Mouse (Mus musculus): ENCODE results near the gene Manba.

Manba gene

GRCm38 (mm10) chr3:135582246-135582645, 96.8 kb downstream of the Manba start:
- DNase-seq (ENCODE audit: low spot score): no peak

DNA sequence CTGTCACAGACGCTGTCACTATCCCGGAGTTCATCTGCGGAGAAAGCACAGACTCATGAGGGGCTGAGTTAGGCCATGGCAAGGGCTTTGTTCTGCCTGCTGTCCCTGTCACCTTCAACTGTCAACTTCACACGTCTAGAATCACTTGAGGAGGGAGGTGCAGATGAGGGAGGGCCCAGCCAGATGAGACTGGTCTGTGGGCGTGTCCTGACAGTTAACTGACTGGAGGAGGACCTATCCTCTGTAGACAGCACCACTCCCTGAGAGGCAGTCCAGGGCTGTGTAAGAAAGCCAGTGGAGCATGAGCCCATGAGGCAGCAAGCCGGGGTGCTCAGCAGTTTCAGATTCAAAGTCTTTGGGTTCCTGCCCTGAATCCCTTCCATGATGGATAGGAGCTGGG, 100.1 kb downstream of the Manba start:
- DNase-seq (ENCODE audit: low spot score): no peak

GRCm38 (mm10) chr3:135586060-135586459, 100.6 kb downstream of the Manba start:
- DNase-seq (ENCODE audit: low spot score): no peak

DNA sequence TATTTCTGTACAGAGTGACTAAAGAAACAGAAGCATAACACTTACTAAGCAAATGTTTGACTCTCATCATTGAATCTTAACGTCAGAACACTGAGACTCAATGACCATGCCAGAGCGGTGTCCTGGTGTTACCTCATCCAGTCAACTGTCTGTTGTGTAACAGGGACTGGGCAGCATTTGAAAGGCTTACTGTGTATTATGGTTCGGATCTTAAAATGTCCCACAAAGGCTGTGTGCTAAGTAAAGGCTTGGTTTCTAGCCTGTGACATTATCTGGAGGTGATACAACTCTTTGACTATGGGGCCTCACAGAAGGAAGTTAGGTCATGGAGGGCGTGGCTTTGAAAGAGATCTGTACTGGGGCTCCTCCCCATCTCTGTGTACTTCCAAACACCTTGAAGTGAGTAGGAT, 101.1 kb downstream of the Manba start:
- DNase-seq (ENCODE audit: low spot score): no peak

- no peak for DNase-seq (ENCODE audit: low spot score)
Measured at GRCm38 (mm10) chr3:135590471-135590870, 105.1 kb downstream of the Manba start.

DNA sequence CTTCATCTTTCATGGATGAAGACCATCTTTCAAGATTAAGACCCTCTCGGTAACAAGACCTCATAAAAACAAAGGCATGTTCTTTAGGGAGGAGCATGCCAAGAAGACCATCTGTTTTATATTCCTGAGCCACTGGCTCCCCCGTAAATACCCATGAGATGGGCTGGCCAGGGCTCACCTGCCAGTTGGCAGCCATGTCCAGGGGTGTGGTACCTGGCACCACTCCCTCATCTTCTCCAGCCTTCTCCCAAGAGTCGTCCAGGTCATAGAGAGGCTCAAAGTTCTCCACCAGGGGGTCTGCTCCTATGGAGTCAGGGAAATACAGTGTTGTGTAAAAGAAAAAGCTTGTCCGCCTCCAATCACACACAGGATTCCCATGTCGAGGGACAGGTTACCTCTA, 106.0 kb downstream of the Manba start:
- no peak for DNase-seq (ENCODE audit: low spot score)

DNA sequence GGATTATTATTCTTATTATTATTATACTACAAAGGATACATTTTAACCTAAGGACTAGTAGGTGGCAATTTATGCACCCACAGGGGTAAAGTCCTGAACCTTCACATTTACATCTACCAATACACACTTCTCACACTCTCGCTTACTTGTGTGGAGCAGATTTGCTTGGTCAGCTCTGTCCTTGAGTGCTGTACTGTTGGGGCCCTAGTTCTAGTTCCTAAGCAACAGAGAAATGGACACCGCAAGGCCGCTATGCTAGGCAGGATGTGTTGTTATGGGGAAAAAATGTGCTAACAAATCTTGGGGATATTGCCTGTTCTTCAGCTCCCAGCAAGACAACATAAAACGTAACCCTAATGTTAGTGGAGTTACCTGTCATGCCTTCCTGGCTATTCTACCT, 106.6 kb downstream of the Manba start:
- no peak for DNase-seq (ENCODE audit: low spot score)

DNA sequence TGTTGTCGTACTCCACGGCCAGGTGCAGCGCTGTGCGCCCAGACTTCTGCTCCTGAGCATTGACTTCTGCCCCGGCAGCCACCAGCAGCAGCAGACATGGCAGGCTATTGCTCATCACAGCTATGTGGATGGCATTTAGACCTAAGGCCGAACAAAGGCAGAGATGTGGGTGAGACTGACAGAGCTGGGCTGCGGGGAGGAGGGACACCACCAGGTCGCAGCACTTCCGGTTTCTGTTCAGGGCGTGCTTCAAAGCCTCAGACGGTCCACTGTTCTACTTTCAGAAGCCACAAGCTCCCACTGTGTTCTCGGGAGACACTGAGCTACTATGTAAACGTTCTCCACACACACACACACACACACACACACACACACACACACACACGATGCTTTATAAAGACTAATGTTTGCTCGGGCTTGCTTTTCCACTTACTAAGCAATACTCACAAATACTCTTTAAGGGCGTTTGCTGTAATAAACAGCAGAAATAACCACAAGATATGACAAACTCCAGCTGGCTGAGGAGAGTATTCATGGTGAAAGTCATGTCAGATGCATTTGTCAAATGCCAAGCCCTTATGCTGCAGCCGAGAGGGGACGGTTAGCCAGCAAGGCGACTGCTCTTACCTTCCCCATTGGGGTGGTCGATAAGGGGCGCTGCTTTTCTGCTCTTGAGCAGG, 109.0 kb downstream of the Manba start:
- no peak for DNase-seq (ENCODE audit: low spot score)

- DNase-seq (ENCODE audit: low spot score): no peak
Measured at GRCm38 (mm10) chr3:135597014-135597413, 111.6 kb downstream of the Manba start.

GRCm38 (mm10) chr3:135598355-135598754, 112.9 kb downstream of the Manba start:
- DNase-seq (ENCODE audit: low spot score): no peak

GRCm38 (mm10) chr3:135602731-135603130, 117.3 kb downstream of the Manba start:
- DNase-seq (ENCODE audit: low spot score): no peak

DNA sequence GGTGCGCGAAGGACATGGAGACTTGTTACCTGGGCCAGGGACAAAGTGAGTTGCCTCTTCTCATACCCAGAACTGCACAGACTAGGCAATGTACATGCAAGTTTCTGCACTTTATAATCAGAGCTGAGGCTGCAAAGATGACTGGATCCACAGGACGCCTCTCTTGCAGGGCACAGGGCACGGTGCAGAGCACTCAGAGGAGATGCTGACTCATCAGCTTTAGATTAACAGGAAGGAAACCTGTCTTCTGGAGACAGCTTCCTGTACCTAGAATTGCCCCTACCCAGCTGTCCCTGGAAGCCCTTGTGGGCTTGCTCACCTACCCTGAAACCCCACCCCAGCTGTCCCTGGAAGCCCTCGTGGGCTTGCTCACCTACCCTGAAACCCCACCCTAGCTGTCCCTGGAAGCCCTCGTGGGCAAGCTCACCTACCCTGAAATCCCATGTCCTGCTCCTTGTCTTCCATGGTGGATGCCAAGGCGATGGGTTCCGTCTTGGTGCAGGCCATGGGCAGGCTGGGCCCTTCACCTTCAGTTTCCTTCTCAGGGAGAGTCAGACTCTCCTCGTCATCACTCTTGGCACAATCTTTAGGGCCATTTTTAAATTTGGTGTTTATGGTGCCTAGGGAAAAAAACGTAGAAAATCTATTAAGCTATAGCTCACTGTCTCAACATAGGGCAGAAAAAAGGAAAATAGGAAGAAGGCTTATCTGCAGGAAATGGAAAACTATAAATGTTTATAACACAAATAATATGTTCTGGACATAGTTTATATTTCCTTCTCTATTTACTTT, 119.4 kb downstream of the Manba start:
- DNase-seq (ENCODE audit: low spot score): no peak

GRCm38 (mm10) chr3:135605474-135605873, 120.1 kb downstream of the Manba start:
- DNase-seq (ENCODE audit: low spot score): no peak

DNA sequence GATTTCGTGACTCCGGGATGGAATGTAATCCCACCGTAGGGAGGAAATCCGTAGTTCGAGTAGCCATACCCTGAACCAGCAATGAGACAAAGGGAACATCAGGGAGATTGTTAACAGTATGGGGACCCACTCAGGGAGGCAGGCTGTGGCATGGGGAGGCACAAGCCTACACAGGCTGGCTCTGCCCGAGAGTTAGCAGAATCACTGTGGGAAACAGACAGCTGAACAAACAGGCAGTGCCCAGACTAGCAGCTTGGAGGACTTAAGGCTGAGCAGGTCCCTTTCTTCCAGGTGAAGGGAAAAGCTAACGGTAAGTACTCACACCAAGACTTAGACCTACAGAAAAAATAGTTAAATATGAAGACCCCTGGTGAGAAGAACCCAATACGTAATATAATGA, 121.2 kb downstream of the Manba start:
- DNase-seq (ENCODE audit: low spot score): no peak

DNA sequence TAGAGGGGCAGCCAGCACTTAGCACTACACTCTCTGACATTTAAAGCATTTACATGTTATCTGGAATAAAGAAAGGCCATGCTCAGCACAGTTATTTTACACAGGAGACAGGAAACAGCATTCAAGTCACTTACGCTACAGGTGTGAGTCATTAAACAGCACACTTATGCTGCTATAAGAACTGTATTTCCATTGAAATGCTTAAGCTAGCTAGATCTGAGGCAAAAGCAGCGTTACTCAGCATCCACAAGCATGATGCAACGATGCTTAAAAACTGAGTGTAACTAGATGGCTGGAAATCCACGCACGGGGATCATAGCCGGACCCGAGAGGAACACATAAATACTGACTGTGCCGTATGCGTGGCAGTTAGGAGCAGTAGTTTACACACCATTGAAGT, 121.6 kb downstream of the Manba start:
- DNase-seq (ENCODE audit: low spot score): no peak

GRCm38 (mm10) chr3:135607660-135608473, 122.5 kb downstream of the Manba start:
- DNase-seq (ENCODE audit: low spot score): no peak

GRCm38 (mm10) chr3:135610221-135610620, 124.8 kb downstream of the Manba start:
- no peak for DNase-seq (ENCODE audit: low spot score)

DNA sequence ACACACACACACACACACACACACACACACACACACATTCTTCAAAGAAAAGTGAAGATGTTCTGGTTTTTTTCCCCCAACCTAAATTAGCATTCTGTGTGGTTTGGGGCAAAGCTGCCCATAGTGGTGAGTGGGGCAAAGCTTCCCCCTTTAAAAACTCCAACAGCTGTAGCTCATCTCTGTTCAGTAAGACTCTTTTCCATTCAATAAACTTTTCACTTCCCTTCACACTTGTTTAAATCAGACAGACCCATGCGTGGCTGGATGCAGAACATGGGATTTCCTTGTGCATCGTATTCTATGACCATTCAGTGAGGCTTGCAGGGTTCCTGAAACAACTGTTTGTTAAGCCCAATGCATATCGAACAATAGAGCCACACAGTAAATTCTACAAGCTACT, 129.0 kb downstream of the Manba start:
- DNase-seq (ENCODE audit: low spot score): no peak

DNA sequence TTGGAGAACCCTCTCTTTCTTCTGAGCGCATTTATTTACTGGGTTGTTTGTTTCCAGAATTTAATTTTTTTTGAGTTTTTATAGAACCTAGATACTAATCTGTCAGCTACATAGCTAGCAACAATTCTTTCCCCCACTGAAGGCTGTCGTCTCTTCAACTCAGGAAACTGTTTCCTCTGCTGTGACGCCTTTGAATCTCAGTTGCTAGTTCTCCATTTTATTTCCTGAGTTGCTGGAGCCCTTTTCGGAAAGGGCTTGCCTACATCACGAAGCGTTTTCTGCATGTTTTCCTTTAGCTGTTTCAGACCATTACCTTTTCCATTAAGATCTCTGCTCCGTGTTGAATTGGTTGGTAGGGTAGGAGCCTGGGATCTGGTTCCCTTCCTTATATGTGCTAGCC, 131.3 kb downstream of the Manba start:
- DNase-seq (ENCODE audit: low spot score): no peak
